Mouse (Mus musculus) liver, postnatal 0 days (tissue): Measurements from ENCODE around the gene Olfr8. TPM values are rescaled to one million over a fixed set of nuclear protein-coding genes. Genes with fewer than 3 reads are reported as not detected.
"Not testable (repeated sequence)": the region's sequence is repeated elsewhere in the genome, so short reads cannot be mapped to it uniquely, and the experiment has no call there.

Experiments used
- ATAC-seq: fragments of 200-750 bp; cut with Nextera tagmentation; 2 replicates; pipeline ENCODE4 v1.8.0; 2017; ENCODE audit warnings: mild to moderate bottlenecking, moderate library complexity
- DNase-seq: peaks from one replicate; pipeline ENCODE4 v3.0.0-alpha.2; 2016
- H3K27ac ChIP-seq: fragments of 300-500 bp; sonication (generic); 2 replicates; pipeline ENCODE4 v1.5.1; 2014; ENCODE audit warnings: antibody characterized with exemption, moderate library complexity, mild to moderate bottlenecking, low read depth
- H3K27me3 ChIP-seq: fragments of 300-500 bp; sonication (generic); 2 replicates; pipeline ENCODE4 v1.6.1; 2014; ENCODE audit warnings: low read length, control low read depth, mixed read lengths; ENCODE audit not compliant: insufficient read depth
- H3K36me3 ChIP-seq: fragments of 300-500 bp; sonication (generic); replicated peaks from 2 replicates; pipeline ENCODE4 v1.6.1; 2014; ENCODE audit warnings: mild to moderate bottlenecking, control low read depth, low read length, moderate library complexity, mixed read lengths; ENCODE audit not compliant: insufficient read depth
- H3K4me1 ChIP-seq: fragments of 300-500 bp; sonication (generic); 2 replicates; pipeline ENCODE4 v1.6.1; 2014; ENCODE audit warnings: antibody characterized with exemption, mild to moderate bottlenecking, control low read depth; ENCODE audit not compliant: insufficient read depth
- H3K4me2 ChIP-seq: fragments of 300-500 bp; sonication (generic); 2 replicates; pipeline ENCODE4 v1.6.1; 2014; ENCODE audit warnings: low read depth, mild to moderate bottlenecking, low read length, moderate library complexity, mixed read lengths
- H3K4me3 ChIP-seq: fragments of 300-500 bp; sonication (generic); 2 replicates; pipeline ENCODE4 v1.5.1; 2014; ENCODE audit warnings: low read depth, low read length
- H3K9ac ChIP-seq: fragments of 300-500 bp; sonication (generic); replicated peaks from 2 replicates; pipeline ENCODE4 v1.6.1; 2014; ENCODE audit warnings: mild to moderate bottlenecking, moderate library complexity
- H3K9me3 ChIP-seq: fragments of 300-500 bp; sonication (generic); 2 replicates; pipeline ENCODE4 v1.6.1; 2016; ENCODE audit warnings: mild to moderate bottlenecking, control low read depth, low read length, mixed read lengths
- CTCF ChIP-seq: sonication (generic); IDR thresholded peaks from 2 replicates; pipeline ENCODE4 v1.5.1; 2016; ENCODE audit warnings: antibody characterized with exemption, low read depth
- EP300 ChIP-seq: IDR thresholded peaks from 2 replicates; pipeline ENCODE4 v1.6.1; 2016; ENCODE audit warnings: antibody characterized with exemption, low read depth, mild to moderate bottlenecking
- WGBS: fragments of 180-500 bp; shearing (Covaris S2); extraction: QIAGEN DNeasy Blood & Tissue Kit; methylation state at CpG from one replicate; pipeline ENCODE4 v1.1.7; 2014; ENCODE audit not compliant: insufficient replicate concordance; 5-methylcytosine and 5-hydroxymethylcytosine counted together
- polyA plus RNA-seq: library from polyadenylated mRNA; unstranded; fragments of >200 nt; fragmentation: Nextera tagmentation; extraction: Ambion mirVana; gene quantifications from 2 replicates; pipeline ENCODE4 v1.2.1, GENCODE M21; 2015

Gene Olfr8
- not detected in 2 replicates for polyA plus RNA-seq

DNA sequence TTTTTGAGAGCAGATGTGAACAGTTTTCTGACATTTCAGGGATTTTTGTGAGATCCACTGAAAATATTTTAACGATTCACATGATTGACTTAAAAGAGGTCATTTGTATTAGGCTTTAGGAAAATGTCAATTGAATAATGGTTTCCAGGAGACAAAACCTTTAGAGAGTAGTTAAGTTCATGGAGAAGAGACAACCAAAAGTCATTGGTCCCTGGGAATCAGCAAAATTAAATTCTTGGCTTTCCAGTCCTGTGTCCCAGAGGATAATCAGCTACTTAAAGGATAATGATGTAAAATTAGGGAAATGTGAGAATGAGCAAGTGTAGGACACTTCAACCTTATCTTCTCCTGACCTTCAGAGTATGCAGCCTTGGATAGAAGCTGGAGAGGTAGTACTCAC lies at the start of gene Olfr8:
TSS of gene Olfr8 (plus strand) at position 301 of the 400 bp plus-strand sequence.
- H3K27me3 ChIP-seq, H3K9ac ChIP-seq, H3K4me2 ChIP-seq, ATAC-seq, H3K9me3 ChIP-seq, H3K27ac ChIP-seq, H3K36me3 ChIP-seq, H3K4me3 ChIP-seq, DNase-seq, H3K4me1 ChIP-seq: not testable (repeated sequence)
- WGBS = 71% methylated on average over 1 of the region's 1 CpGs

DNA sequence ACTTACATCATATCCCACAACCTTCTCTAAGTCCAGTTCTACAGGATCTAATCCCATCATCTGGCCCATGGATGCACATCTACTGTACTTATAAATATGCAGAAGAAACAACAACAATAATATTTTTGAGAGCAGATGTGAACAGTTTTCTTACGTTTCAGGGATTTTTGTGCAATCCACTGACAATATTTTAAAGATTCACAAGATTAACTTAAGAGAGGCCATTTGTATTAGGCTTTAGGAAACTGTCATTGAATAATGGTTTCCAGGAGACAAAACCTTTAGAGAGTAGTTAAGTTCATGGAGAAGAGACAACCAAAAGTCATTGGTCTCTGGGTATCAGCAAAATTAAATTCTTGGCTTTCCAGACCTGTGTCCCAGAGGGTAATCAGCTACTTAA lies 37.6 kb upstream of the Olfr8 start, which contains the start of gene Olfr1354:
TSS of gene Olfr1354 (plus strand) at position 301 of the 400 bp plus-strand sequence.
- H3K27ac ChIP-seq, H3K27me3 ChIP-seq, H3K36me3 ChIP-seq, ATAC-seq, H3K4me2 ChIP-seq, H3K9ac ChIP-seq, H3K4me3 ChIP-seq, H3K4me1 ChIP-seq, DNase-seq, H3K9me3 ChIP-seq: not testable (repeated sequence)
- WGBS = 78% methylated on average over 1 of the region's 1 CpGs

DNA sequence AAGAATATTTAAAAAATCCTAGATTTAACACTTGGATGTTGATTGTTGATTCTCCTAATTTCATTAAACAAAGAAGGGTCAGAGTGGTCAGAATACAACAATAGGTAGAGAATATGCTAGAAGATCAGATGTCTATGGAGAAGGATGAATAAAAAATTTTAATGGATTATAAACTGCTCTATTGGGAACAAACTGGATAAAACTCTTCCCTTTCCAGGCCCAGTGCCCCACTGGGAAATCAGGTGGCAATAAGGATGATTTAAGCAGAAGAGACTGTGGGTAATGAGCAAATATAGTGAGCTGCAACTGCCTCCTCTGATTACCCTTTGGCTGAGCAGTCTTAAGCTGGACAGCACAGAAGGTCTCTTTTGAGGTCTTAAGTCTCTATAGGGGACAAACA lies 12.6 kb downstream of the Olfr8 start, which contains the start of gene Olfr1353:
TSS of gene Olfr1353 (plus strand) at position 301 of the 400 bp plus-strand sequence.
- H3K9ac ChIP-seq, H3K4me3 ChIP-seq, ATAC-seq, H3K4me1 ChIP-seq, H3K9me3 ChIP-seq, H3K36me3 ChIP-seq, DNase-seq, H3K4me2 ChIP-seq, H3K27ac ChIP-seq, H3K27me3 ChIP-seq: not testable (repeated sequence)

DNA sequence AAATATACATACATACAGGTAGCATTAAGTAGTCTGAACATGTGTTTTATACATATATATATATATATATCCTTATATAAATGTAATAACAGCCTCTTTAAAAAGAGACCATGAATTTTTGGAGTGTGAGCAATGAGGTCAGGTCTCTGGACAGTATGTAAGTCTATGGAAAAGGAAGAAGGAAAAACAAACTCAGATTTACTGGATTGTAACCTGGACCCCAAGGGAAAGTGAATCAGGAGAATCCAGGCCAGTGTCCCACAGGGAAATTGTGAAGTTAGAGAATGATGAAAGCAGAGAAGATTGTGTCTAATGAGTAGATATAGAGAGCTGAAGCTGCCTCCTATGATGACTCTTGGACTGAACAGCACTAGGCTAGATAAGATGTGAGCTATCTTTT lies 30.3 kb downstream of the Olfr8 start, which contains the start of gene Olfr1352:
TSS of gene Olfr1352 (plus strand) at position 301 of the 400 bp plus-strand sequence.
- H3K4me2 ChIP-seq = no peak within 1 kb of the TSS
- no peaks in the 10 kb centered on the region for H3K9me3 ChIP-seq
- ATAC-seq (no peak), DNase-seq (no peak)
- H3K9ac ChIP-seq = no peak within 1 kb of the TSS
- no peaks in the 10 kb centered on the region for H3K27me3 ChIP-seq
- H3K27ac ChIP-seq = no peak within 1 kb of the TSS
- no peak for TF ChIP-seq CTCF
- TF ChIP-seq EP300 = no peak
- H3K36me3 ChIP-seq = no peaks in the 10 kb centered on the region
- H3K4me1 ChIP-seq = no peaks in the 10 kb centered on the region
- H3K4me3 ChIP-seq = no peak within 1 kb of the TSS

Other genes starting within 250 kb of the Olfr8 start
- gene Casp14, start 232.3 kb upstream of the Olfr8 start, polyA plus RNA-seq = not detected in 2 replicates
- not detected in 2 replicates for gene Ccdc105, start 197.6 kb upstream of the Olfr8 start, polyA plus RNA-seq
- 0.08 and 0.13 TPM in 2 replicates for gene Slc1a6, start 170.1 kb upstream of the Olfr8 start, polyA plus RNA-seq
- not detected in 2 replicates for gene Olfr1356, start 98.5 kb upstream of the Olfr8 start, polyA plus RNA-seq
- gene Olfr1355, start 75.1 kb upstream of the Olfr8 start, polyA plus RNA-seq = not detected in 2 replicates
- not detected in 2 replicates for gene Olfr1354, start 37.5 kb upstream of the Olfr8 start, polyA plus RNA-seq
- gene Olfr1353, start 12.7 kb downstream of the Olfr8 start, polyA plus RNA-seq = not detected in 2 replicates
- not detected in 2 replicates for gene Olfr1352, start 30.4 kb downstream of the Olfr8 start, polyA plus RNA-seq
- not detected in 2 replicates for gene Olfr1351, start 61.8 kb downstream of the Olfr8 start, polyA plus RNA-seq
- gene Olfr57, start 78.1 kb downstream of the Olfr8 start, polyA plus RNA-seq = not detected in 2 replicates
- 2.3 and 3.1 TPM in 2 replicates for gene 2610008E11Rik, start 147.0 kb downstream of the Olfr8 start, polyA plus RNA-seq
- not detected in 2 replicates for gene Vmn2r80, start 198.1 kb downstream of the Olfr8 start, polyA plus RNA-seq